In the genomic region with DNA sequence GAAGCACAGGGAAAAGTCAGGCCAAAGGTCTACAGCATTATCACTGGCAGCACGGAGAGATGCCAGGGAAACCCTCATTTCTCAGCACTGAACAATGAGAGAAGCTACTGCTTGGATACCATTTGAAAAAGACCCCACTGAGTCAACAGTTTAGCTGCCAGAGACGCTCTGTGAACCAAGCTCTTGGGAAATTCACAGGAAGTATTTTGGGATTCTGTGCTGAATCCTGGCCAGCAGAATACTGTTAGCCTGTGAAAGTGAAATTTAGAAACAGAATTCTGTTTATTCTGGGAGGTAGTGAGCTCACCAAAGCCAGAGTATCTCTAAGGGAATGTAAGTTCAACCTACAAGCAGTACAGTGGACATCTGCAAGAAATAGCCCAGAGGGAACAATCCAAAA, we compare ENCODE assay signal across 13 mouse cellular contexts.
DNase-seq lines count a peak whose midpoint lies in the region.
"Had no signal": no experiment of that assay in that cellular context is flagged by ENCODE, and none has a peak within 500 bp of the region (broad histone marks: within the 10 kb centered on the region; RNA-seq: fewer than 3 reads in every experiment).

No protein-coding gene starts in this region.

- DNase-seq in cerebellum, postnatal 14 days, result peak; percentile 8 to 43
- DNase-seq in cerebellum, postnatal 36 days, result no peak
- DNase-seq in brain, adult 2 months (ENCODE audit: low read depth, low spot score), result peak; percentile 77
- DNase-seq in frontal cortex, postnatal 36 days (ENCODE audit: low spot score in 2 of 2), result peak; percentile 35 to 79
- peak; percentile 52 for DNase-seq in right cerebral cortex, adult 18-20 months
- no peak for DNase-seq in adipocyte (ENCODE audit: low spot score)
- DNase-seq in gastrocnemius, postnatal 4 days (ENCODE audit: low spot score in 2 of 2), result no peak
- DNase-seq: adrenal gland, adult 8-10 months; heart, postnatal 4 days; kidney, postnatal 14 days; liver; lung, adult 2 months; thymus, postnatal 4 days had no signal

Comparison
In these comparisons a context has a peak if more than half of its experiments do, and no peak if none do; other contexts are left out.
1. DNase-seq: peak in cerebellum, postnatal 14 days (2 of 2), brain, adult 2 months (single experiment), frontal cortex, postnatal 36 days (2 of 2) and right cerebral cortex, adult 18-20 months (single experiment); none in cerebellum, postnatal 36 days (0 of 2), adipocyte (single experiment) and gastrocnemius, postnatal 4 days (0 of 2).